ENCODE assay signal across 6 mouse cellular contexts in the genomic region with DNA sequence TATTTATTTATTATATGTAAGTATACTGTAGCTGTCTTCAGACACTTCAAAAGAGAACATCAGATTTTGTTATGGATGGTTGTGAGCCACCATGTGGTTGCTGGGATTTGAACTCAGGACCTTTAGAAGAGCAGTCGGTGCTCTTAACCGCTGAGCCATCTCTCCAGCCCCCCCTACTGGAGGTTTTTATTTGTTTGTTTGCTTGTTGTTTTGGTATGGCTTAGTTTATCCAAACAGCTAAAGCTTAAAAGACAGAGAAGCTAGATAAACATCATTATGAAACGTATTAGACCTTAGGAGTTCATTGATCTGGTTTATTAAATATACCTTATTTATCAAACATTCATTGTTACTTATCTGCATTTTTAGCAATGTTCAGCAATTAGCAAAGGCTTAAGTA. TPM values are rescaled to one million over a fixed set of nuclear protein-coding genes. Genes with fewer than 3 reads are reported as not detected.
DNase-seq lines count a peak whose midpoint lies in the region; TF ChIP-seq lines count a peak whose summit lies in the region.
"Not testable (repeated sequence)": the region's sequence is repeated elsewhere in the genome, so short reads cannot be mapped to it uniquely, and the experiment has no call there.
"Had no signal": no experiment of that assay in that cellular context is flagged by ENCODE, and none has a peak within 500 bp of the region (broad histone marks: within the 10 kb centered on the region; RNA-seq: fewer than 3 reads in every experiment).

No protein-coding gene starts in this region.

- not testable (repeated sequence) for TF ChIP-seq CTCF in MEL (IDR thresholded peaks at IDR 0.05 in 2 of 3, conservative IDR thresholded peaks at IDR 0.05 in 1 of 3; ENCODE audit: control insufficient read depth in 1 of 3, insufficient read depth in 1 of 3, low read depth in 2 of 3, low read length in 3 of 3, poor library complexity in 1 of 3, severe bottlenecking in 1 of 3)

- not testable (repeated sequence) for H3K27me3 ChIP-seq in MEL (ENCODE audit: control insufficient read depth in 1 of 2, insufficient read depth in 2 of 2, low read length in 2 of 2)

- not testable (repeated sequence) for H3K27ac ChIP-seq in MEL (ENCODE audit: control insufficient read depth, low read depth, low read length)

- DNase-seq in 416B (ENCODE audit: low read depth) (peak; percentile 22), ZHBTc4 (ENCODE audit: low read depth, low spot score) (peak; percentile 58)
- DNase-seq in CD4-positive, CD25-positive, alpha-beta regulatory T cell, adult 2 months (ENCODE audit: low read depth, low spot score), result peak; percentile 14
- not testable (repeated sequence) for DNase-seq in MEL (ENCODE audit: low read depth, low spot score)
- peak; percentile 36 for DNase-seq in induced T-regulatory cell, adult 2 months (ENCODE audit: low read depth)

- not testable (repeated sequence) for TF ChIP-seq RAD21 in MEL (IDR thresholded peaks at IDR 0.05; ENCODE audit: low read depth, low read length)

- not testable (repeated sequence) for H3K79me2 ChIP-seq in MEL (ENCODE audit: control insufficient read depth, insufficient read depth, low read length, poor library complexity)

- H3K9ac ChIP-seq in MEL (ENCODE audit: control insufficient read depth, low read depth, low read length, poor library complexity, severe bottlenecking), result not testable (repeated sequence)

- H3K4me1 ChIP-seq in MEL (ENCODE audit: control insufficient read depth in 1 of 2, insufficient read depth in 2 of 2, low read length in 2 of 2), result not testable (repeated sequence)

- TF ChIP-seq POLR2A in MEL (IDR thresholded peaks at IDR 0.05; ENCODE audit: control insufficient read depth in 1 of 2, insufficient read depth in 1 of 2, low read depth in 1 of 2, low read length in 2 of 2, poor library complexity in 1 of 2), result not testable (repeated sequence)

- H3K36me3 ChIP-seq in MEL (ENCODE audit: control insufficient read depth in 1 of 2, insufficient read depth in 2 of 2, low read length in 2 of 2), result not testable (repeated sequence)

- H3K9me3 ChIP-seq in MEL (replicated peaks; ENCODE audit: insufficient read depth, low read length), result not testable (repeated sequence)

- H3K4me3 ChIP-seq in MEL (ENCODE audit: control insufficient read depth in 1 of 2, insufficient read depth in 1 of 2, low read depth in 2 of 2, low read length in 2 of 2), result not testable (repeated sequence)

- not testable (repeated sequence) for TF ChIP-seq EP300 in MEL (IDR thresholded peaks at IDR 0.05; ENCODE audit: low read depth in 1 of 2, low read length in 2 of 2)

TF ChIP-seq in MEL, 35 proteins besides CTCF, POLR2A, EP300 and RAD21:
- peak; percentile 52; the same call in 1 of the 2 replicates for TF ChIP-seq TBP (IDR thresholded peaks at IDR 0.05; ENCODE audit: low read depth, low read length)

RNA-seq across cellular contexts. Expression of gene Cdh1, which starts 7.5 kb away (rescaled TPM):
- not detected in 2 replicates for total RNA-seq in MEL (2012; rRNA removed)
- polyA plus RNA-seq in MEL (2012; ENCODE audit: insufficient read depth in 1 of 2, insufficient read length in 2 of 2, low read depth in 1 of 2, low replicate concordance in 2 of 2, missing spikeins in 1 of 2), result not detected
- polyA plus RNA-seq: G1E had no signal

RNA-seq across cellular contexts. Expression of gene Gm10073, which starts 22.4 kb away (rescaled TPM):
- 79.9 and 188 TPM in 2 replicates for total RNA-seq in MEL (2012; rRNA removed)
- polyA plus RNA-seq in MEL (2012; ENCODE audit: insufficient read depth in 1 of 2, insufficient read length in 2 of 2, low read depth in 1 of 2, low replicate concordance in 2 of 2, missing spikeins in 1 of 2), result 10 to 100 TPM in 1 of 2 experiments, not detected in 1; 71.2 TPM
